ENCODE assay signal across 15 mouse cellular contexts in the genomic region with DNA sequence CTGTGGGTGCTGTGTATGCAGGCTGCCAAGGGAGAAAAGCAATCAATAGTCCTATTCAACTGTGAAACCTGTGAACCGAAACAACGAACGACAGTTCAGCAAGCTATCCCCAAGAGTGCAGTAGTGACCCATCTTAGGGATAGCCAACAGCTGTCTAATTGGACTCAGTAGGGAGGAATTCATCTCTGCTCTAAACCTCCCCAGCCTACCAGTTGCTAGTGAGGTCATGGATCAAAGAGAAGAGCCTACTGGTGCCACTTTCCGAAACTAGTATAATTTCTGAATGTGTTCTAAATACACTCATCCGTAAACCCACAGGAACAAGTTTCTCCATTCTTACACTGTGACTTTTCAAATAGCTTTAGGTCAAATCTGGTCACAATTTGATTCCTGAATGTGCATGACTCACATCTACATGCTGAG. TPM values are rescaled to one million over a fixed set of nuclear protein-coding genes. Genes with fewer than 3 reads are reported as not detected.
A peak's percentile ranks its signal among the peaks of the same experiment; 100 is the strongest.
DNase-seq lines count a peak whose midpoint lies in the region; ATAC-seq and TF ChIP-seq lines count a peak whose summit lies in the region.
"Had no signal": no experiment of that assay in that cellular context is flagged by ENCODE, and none has a peak within 500 bp of the region (broad histone marks: within the 10 kb centered on the region; RNA-seq: fewer than 3 reads in every experiment).

No protein-coding gene starts in this region.

- H3K9ac ChIP-seq in forebrain, embryonic 16.5 days (replicated peaks; ENCODE audit: low read depth, low read length), result no peak overlapping the region
- no peak overlapping the region for H3K9ac ChIP-seq in forebrain, embryonic 13.5 days
- no peak overlapping the region for H3K9ac ChIP-seq in limb, embryonic 14.5 days (ENCODE audit: low read depth, low read length, severe bottlenecking)
- H3K9ac ChIP-seq in midbrain, embryonic 16.5 days (ENCODE audit: low read depth, low read length), result no peak overlapping the region
- H3K9ac ChIP-seq: hindbrain, embryonic 13.5 days; liver, embryonic 13.5 days had no signal

- no peaks in the 10 kb centered on the region for H3K79me2 ChIP-seq in C2C12 (ENCODE audit: control insufficient read depth, insufficient read depth)

- WGBS in forebrain, embryonic 16.5 days, result 45% methylated on average over 5 of the region's 5 CpGs
- WGBS in forebrain, embryonic 13.5 days, result 40% methylated on average over 5 of the region's 5 CpGs
- WGBS in limb, embryonic 14.5 days, result 68% methylated on average over 5 of the region's 5 CpGs
- WGBS in midbrain, embryonic 16.5 days, result 45% methylated on average over 5 of the region's 5 CpGs

- H3K27me3 ChIP-seq in forebrain, embryonic 16.5 days (replicated peaks; ENCODE audit: control insufficient read depth, insufficient read depth, low read length), result no peaks in the 10 kb centered on the region
- no peaks in the 10 kb centered on the region for H3K27me3 ChIP-seq in forebrain, embryonic 13.5 days
- no peaks in the 10 kb centered on the region for H3K27me3 ChIP-seq in C2C12 (ENCODE audit: control insufficient read depth, insufficient read depth, insufficient read length)
- H3K27me3 ChIP-seq in limb, embryonic 14.5 days (ENCODE audit: control insufficient read depth, insufficient read depth, low read length), result no peaks in the 10 kb centered on the region
- H3K27me3 ChIP-seq in midbrain, embryonic 16.5 days (ENCODE audit: control insufficient read depth, insufficient read depth, low read depth, low read length), result no peaks in the 10 kb centered on the region
- H3K27me3 ChIP-seq: hindbrain, embryonic 13.5 days; liver, embryonic 13.5 days had no signal

- no peaks in the 10 kb centered on the region for H3K9me3 ChIP-seq in forebrain, embryonic 16.5 days (ENCODE audit: control insufficient read depth, low read length)
- no peaks in the 10 kb centered on the region for H3K9me3 ChIP-seq in forebrain, embryonic 13.5 days (replicated peaks)
- H3K9me3 ChIP-seq in limb, embryonic 14.5 days (ENCODE audit: control insufficient read depth, low read length), result no peaks in the 10 kb centered on the region
- no peaks in the 10 kb centered on the region for H3K9me3 ChIP-seq in midbrain, embryonic 16.5 days (replicated peaks; ENCODE audit: control insufficient read depth, low read length, poor library complexity, severe bottlenecking)
- H3K9me3 ChIP-seq: hindbrain, embryonic 13.5 days; liver, embryonic 13.5 days had no signal

- no peak overlapping the region for H3K27ac ChIP-seq in forebrain, embryonic 16.5 days (ENCODE audit: low read length)
- no peak overlapping the region for H3K27ac ChIP-seq in forebrain, embryonic 13.5 days
- peak overlapping the region; percentile 67 for H3K27ac ChIP-seq in layer of hippocampus, adult 2 months
- peak overlapping the region; percentile 73; the same call in 1 of the 2 replicates for H3K27ac ChIP-seq in limb, embryonic 14.5 days (replicated peaks; ENCODE audit: low read depth, low read length)
- H3K27ac ChIP-seq in midbrain, embryonic 16.5 days (ENCODE audit: low read length), result no peak overlapping the region
- H3K27ac ChIP-seq: hindbrain, embryonic 13.5 days; liver, embryonic 13.5 days had no signal

- DNase-seq in layer of hippocampus, adult 2 months (ENCODE audit: low spot score in 2 of 2), result no peak
- DNase-seq in layer of hippocampus, adult 9-11 months, result no peak
- DNase-seq in limb, embryonic 14.5 days (ENCODE audit: low spot score), result no peak
- no peak for DNase-seq in kidney, adult 8-10 months
- DNase-seq: B cell, adult 2 months; cerebellum, postnatal 36 days; liver, embryonic 13.5 days; thymus, adult 2 months had no signal

- no peak overlapping the region for H3K4me3 ChIP-seq in forebrain, embryonic 16.5 days (replicated peaks; ENCODE audit: low read length)
- no peak overlapping the region for H3K4me3 ChIP-seq in forebrain, embryonic 13.5 days
- H3K4me3 ChIP-seq in layer of hippocampus, adult 2 months, result no peak overlapping the region
- H3K4me3 ChIP-seq in C2C12 (ENCODE audit: insufficient read depth, poor library complexity, severe bottlenecking), result no peak overlapping the region
- H3K4me3 ChIP-seq in limb, embryonic 14.5 days (replicated peaks; ENCODE audit: low read length), result no peak overlapping the region
- H3K4me3 ChIP-seq in midbrain, embryonic 16.5 days (ENCODE audit: low read depth, low read length), result no peak overlapping the region
- H3K4me3 ChIP-seq: erythroblast, embryonic 14.5 days; hindbrain, embryonic 13.5 days; liver, embryonic 13.5 days had no signal

- H3K79me3 ChIP-seq in C2C12 (ENCODE audit: low read depth), result no peaks in the 10 kb centered on the region

- H3K4me1 ChIP-seq in forebrain, embryonic 16.5 days (replicated peaks; ENCODE audit: control insufficient read depth, insufficient read depth, low read length), result peaks cover 3% of the 10 kb centered on the region; the same call in 1 of the 2 replicates
- peaks cover 5% of the 10 kb centered on the region; the same call in 1 of the 2 replicates for H3K4me1 ChIP-seq in forebrain, embryonic 13.5 days
- H3K4me1 ChIP-seq in limb, embryonic 14.5 days (ENCODE audit: control insufficient read depth, insufficient read depth, low read length), result peaks cover 11% of the 10 kb centered on the region
- no peaks in the 10 kb centered on the region; the same call in 1 of the 2 replicates for H3K4me1 ChIP-seq in midbrain, embryonic 16.5 days (ENCODE audit: control insufficient read depth, insufficient read depth, low read length)
- H3K4me1 ChIP-seq: liver, embryonic 13.5 days had no signal

- H3K36me3 ChIP-seq in forebrain, embryonic 16.5 days (ENCODE audit: control insufficient read depth, insufficient read depth), result no peaks in the 10 kb centered on the region
- H3K36me3 ChIP-seq in forebrain, embryonic 13.5 days (ENCODE audit: poor library complexity, severe bottlenecking), result no peaks in the 10 kb centered on the region
- no peaks in the 10 kb centered on the region for H3K36me3 ChIP-seq in C2C12 (ENCODE audit: control insufficient read depth, insufficient read depth)
- no peaks in the 10 kb centered on the region for H3K36me3 ChIP-seq in limb, embryonic 14.5 days (ENCODE audit: control insufficient read depth, insufficient read depth, low read length)
- no peaks in the 10 kb centered on the region for H3K36me3 ChIP-seq in midbrain, embryonic 16.5 days (ENCODE audit: control insufficient read depth, insufficient read depth, low read length)
- H3K36me3 ChIP-seq: hindbrain, embryonic 13.5 days; liver, embryonic 13.5 days had no signal

- TF ChIP-seq POLR2A in limb, embryonic 14.5 days (IDR thresholded peaks at IDR 0.05; ENCODE audit: borderline replicate concordance, extremely low read depth, insufficient read depth, insufficient read length), result no peak

- ATAC-seq in forebrain, embryonic 16.5 days, result peak; percentile 23; the same call in 1 of the 2 replicates
- no peak for ATAC-seq in forebrain, embryonic 13.5 days
- ATAC-seq in limb, embryonic 14.5 days (ENCODE audit: low FRiP score, low read depth), result no peak
- ATAC-seq in midbrain, embryonic 16.5 days, result no peak

- TF ChIP-seq CTCF in layer of hippocampus, adult 2 months (conservative IDR thresholded peaks at IDR 0.05), result peak; percentile 38
- TF ChIP-seq CTCF in C2C12 (IDR thresholded peaks at IDR 0.05; ENCODE audit: control insufficient read depth, insufficient read depth, insufficient read length), result no peak

- H3K4me2 ChIP-seq in forebrain, embryonic 16.5 days (ENCODE audit: low read length), result no peak overlapping the region
- H3K4me2 ChIP-seq in forebrain, embryonic 13.5 days, result no peak overlapping the region
- H3K4me2 ChIP-seq in limb, embryonic 14.5 days (replicated peaks; ENCODE audit: low read depth, low read length, severe bottlenecking), result no peak overlapping the region
- H3K4me2 ChIP-seq in midbrain, embryonic 16.5 days (ENCODE audit: low read length), result no peak overlapping the region
- H3K4me2 ChIP-seq: hindbrain, embryonic 13.5 days; liver, embryonic 13.5 days had no signal

- no peak overlapping the region for H3ac ChIP-seq in C2C12 (ENCODE audit: control insufficient read depth, insufficient read length, low read depth)

TF ChIP-seq in C2C12, 6 proteins besides CTCF, POLR2A, EP300 and RAD21:
- no peak for TF ChIP-seq CEBPB (IDR thresholded peaks at IDR 0.05; ENCODE audit: low read depth)
- TF ChIP-seq MAX (IDR thresholded peaks at IDR 0.05), result no peak
- TF ChIP-seq USF1 (IDR thresholded peaks at IDR 0.05; ENCODE audit: low read depth), result no peak
- TF ChIP-seq FOSL1 (IDR thresholded peaks at IDR 0.05; ENCODE audit: insufficient read depth, low read length, poor library complexity, severe bottlenecking), result no peak
- no peak for TF ChIP-seq MYOG (IDR thresholded peaks at IDR 0.05; ENCODE audit: control insufficient read depth, extremely low read depth, insufficient read length)
- TF ChIP-seq MYOD1 (IDR thresholded peaks at IDR 0.05; ENCODE audit: control insufficient read depth, insufficient read length, low read depth), result peak; percentile 80

RNA-seq across cellular contexts. Expression of gene Hmgcll1, which starts 8.9 kb away (rescaled TPM):
- 15.3 and 20.9 TPM in 2 replicates for polyA plus RNA-seq in forebrain, embryonic 16.5 days (2015; fragmentation: Nextera tagmentation; extraction: Ambion mirVana)
- 11.6 and 17.3 TPM in 2 replicates for polyA plus RNA-seq in forebrain, embryonic 13.5 days (2015; fragmentation: Nextera tagmentation; extraction: Ambion mirVana)
- 10 to 100 TPM; 11.6 to 15.3 TPM for total RNA-seq in layer of hippocampus, adult 2 months (2021)
- 0.29 TPM for polyA plus RNA-seq in C2C12 (2012; fragmentation: generic; extraction: Trizol)
- 2.8 and 3.6 TPM in 2 replicates for polyA plus RNA-seq in limb, embryonic 14.5 days (2012; rRNA removed)
- 3.3 and 3.4 TPM in 2 replicates for polyA plus RNA-seq in limb, embryonic 14.5 days (2014; fragmentation: Nextera tagmentation; extraction: Ambion mirVana)
- 24.4 and 30.6 TPM in 2 replicates for polyA plus RNA-seq in midbrain, embryonic 16.5 days (2015; fragmentation: Nextera tagmentation; extraction: Ambion mirVana)
- total RNA-seq: monocyte, adult 5-6 weeks had no signal
- polyA plus RNA-seq: erythroblast, embryonic 14.5 days had no signal

Comparison
In these comparisons a context has a peak if more than half of its experiments do, and no peak if none do; other contexts are left out.
1. H3K27ac ChIP-seq: peak in layer of hippocampus, adult 2 months (single experiment) and limb, embryonic 14.5 days (single experiment); none in forebrain, embryonic 16.5 days (single experiment), forebrain, embryonic 13.5 days (single experiment) and midbrain, embryonic 16.5 days (single experiment).